12 mouse cellular contexts compared by ENCODE assay signal in the genomic region with DNA sequence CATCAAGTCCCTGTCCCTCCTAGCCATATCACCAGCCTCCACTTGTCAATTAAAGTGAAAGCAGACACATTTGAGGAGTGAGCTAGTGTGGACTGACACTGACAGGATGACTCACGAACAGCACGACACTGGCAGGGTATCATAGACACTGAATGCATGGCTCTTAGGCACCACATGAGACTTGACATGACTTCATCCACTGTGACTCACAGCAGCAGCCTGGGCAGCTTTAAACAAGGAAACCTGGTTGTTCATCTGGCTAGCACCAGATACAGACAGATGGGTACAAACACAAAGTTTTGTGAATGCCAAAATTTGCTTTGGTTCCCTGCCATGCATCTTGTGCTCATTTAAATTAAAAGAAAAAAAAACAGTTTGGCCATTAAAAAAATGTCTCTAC.
A peak's percentile ranks its signal among the peaks of the same experiment; 100 is the strongest.
DNase-seq lines count a peak whose midpoint lies in the region; ATAC-seq lines count a peak whose summit lies in the region.
"Had no signal": no experiment of that assay in that cellular context is flagged by ENCODE, and none has a peak within 500 bp of the region (broad histone marks: within the 10 kb centered on the region; RNA-seq: fewer than 3 reads in every experiment).

No protein-coding gene starts in this region.

- no peak overlapping the region for H3K4me3 ChIP-seq in intestine, embryonic 15.5 days (replicated peaks)
- no peak overlapping the region for H3K4me3 ChIP-seq in midbrain, embryonic 10.5 days
- H3K4me3 ChIP-seq: embryonic facial prominence, embryonic 13.5 days; hindbrain, embryonic 10.5 days had no signal

- no peaks in the 10 kb centered on the region for H3K27me3 ChIP-seq in intestine, embryonic 15.5 days (replicated peaks)
- H3K27me3 ChIP-seq in midbrain, embryonic 10.5 days (ENCODE audit: low read depth, poor library complexity, severe bottlenecking), result no peaks in the 10 kb centered on the region
- H3K27me3 ChIP-seq: embryonic facial prominence, embryonic 13.5 days had no signal

- no peak overlapping the region for H3K9ac ChIP-seq in intestine, embryonic 15.5 days
- H3K9ac ChIP-seq: embryonic facial prominence, embryonic 13.5 days; lung, embryonic 14.5 days had no signal

- 76% methylated on average over 2 of the region's 2 CpGs for WGBS in intestine, embryonic 15.5 days
- 77% methylated on average over 2 of the region's 2 CpGs for WGBS in midbrain, embryonic 10.5 days

- no peaks in the 10 kb centered on the region for H3K36me3 ChIP-seq in intestine, embryonic 15.5 days
- H3K36me3 ChIP-seq in midbrain, embryonic 10.5 days, result no peaks in the 10 kb centered on the region
- H3K36me3 ChIP-seq: embryonic facial prominence, embryonic 13.5 days; hindbrain, embryonic 10.5 days had no signal

- no peaks in the 10 kb centered on the region for H3K4me1 ChIP-seq in intestine, embryonic 15.5 days (replicated peaks)
- 0 out of 2 replicates have a peak, but pooled peaks cover 4% of the 10 kb centered on the region for H3K4me1 ChIP-seq in midbrain, embryonic 10.5 days
- H3K4me1 ChIP-seq: hindbrain, embryonic 10.5 days had no signal

- no peak overlapping the region for H3K27ac ChIP-seq in intestine, embryonic 15.5 days
- H3K27ac ChIP-seq in midbrain, embryonic 10.5 days (replicated peaks), result no peak overlapping the region
- H3K27ac ChIP-seq: embryonic facial prominence, embryonic 13.5 days; hindbrain, embryonic 10.5 days had no signal

- no peak for ATAC-seq in intestine, embryonic 15.5 days

- peak; percentile 55 for DNase-seq in left cerebral cortex, adult 18-20 months (ENCODE audit: low spot score in 2 of 2)
- no peak for DNase-seq in left cerebral cortex, postnatal 10 days (ENCODE audit: extremely low spot score in 1 of 2, low spot score in 2 of 2)
- DNase-seq in adrenal gland, postnatal 10 days, result peak; percentile 3
- peak; percentile 18 to 35 for DNase-seq in cerebellum, postnatal 36 days
- peak; percentile 39 to 69 for DNase-seq in left cerebral cortex, adult 9 months (ENCODE audit: low spot score in 2 of 2)
- no peak for DNase-seq in heart, adult 9 months (ENCODE audit: low spot score in 2 of 2)
- no peak for DNase-seq in midbrain, embryonic 10.5 days (ENCODE audit: low spot score)
- DNase-seq: gastrocnemius, postnatal 25 days; lung, embryonic 14.5 days had no signal

- no peaks in the 10 kb centered on the region for H3K9me3 ChIP-seq in intestine, embryonic 15.5 days
- H3K9me3 ChIP-seq in midbrain, embryonic 10.5 days (replicated peaks), result no peaks in the 10 kb centered on the region
- H3K9me3 ChIP-seq: embryonic facial prominence, embryonic 13.5 days; hindbrain, embryonic 10.5 days had no signal

- intact Hi-C loops in left cerebral cortex, postnatal 10 days (cut with DNase I), result no loop called here

- no peak overlapping the region for H3K4me2 ChIP-seq in intestine, embryonic 15.5 days (replicated peaks)
- H3K4me2 ChIP-seq: embryonic facial prominence, embryonic 13.5 days; lung, embryonic 14.5 days had no signal

Comparison
In these comparisons a context has a peak if more than half of its experiments do, and no peak if none do; other contexts are left out.
1. DNase-seq: peak in left cerebral cortex, adult 18-20 months (2 of 2), adrenal gland, postnatal 10 days (single experiment), cerebellum, postnatal 36 days (2 of 2) and left cerebral cortex, adult 9 months (2 of 2); none in left cerebral cortex, postnatal 10 days (0 of 2), heart, adult 9 months (0 of 2) and midbrain, embryonic 10.5 days (single experiment).